Mouse (Mus musculus) heart, postnatal 0 days (tissue): Measurements from ENCODE around the gene Med10. TPM values are rescaled to one million over a fixed set of nuclear protein-coding genes. Genes with fewer than 3 reads are reported as not detected.
A peak's percentile ranks its signal among the peaks of the same experiment; 100 is the strongest.

Source experiments
- ATAC-seq: fragments of 200-750 bp; cut with Nextera tagmentation; 2 replicates; pipeline ENCODE4 v1.8.0; 2017; ENCODE audit warnings: low read depth, moderate number of reproducible peaks, moderate library complexity; ENCODE audit not compliant: insufficient read depth
- DNase-seq: peaks from one replicate; pipeline ENCODE4 v3.0.0-alpha.2; 2016; ENCODE audit warnings: low spot score
- H3K27ac ChIP-seq: fragments of 300-500 bp; sonication (generic); 2 replicates; pipeline ENCODE4 v1.5.1; 2014; ENCODE audit warnings: low read depth, mild to moderate bottlenecking
- H3K27me3 ChIP-seq: fragments of 300-500 bp; sonication (generic); 2 replicates; pipeline ENCODE4 v1.6.1; 2014; ENCODE audit warnings: low read length, mixed read lengths; ENCODE audit not compliant: control insufficient read depth, insufficient read depth
- H3K36me3 ChIP-seq: fragments of 300-500 bp; sonication (generic); replicated peaks from 2 replicates; pipeline ENCODE4 v1.6.1; 2014; ENCODE audit warnings: low read length, mixed read lengths; ENCODE audit not compliant: control insufficient read depth, insufficient read depth
- H3K4me1 ChIP-seq: fragments of 300-500 bp; sonication (generic); 2 replicates; pipeline ENCODE4 v1.6.1; 2014; ENCODE audit warnings: antibody characterized with exemption; ENCODE audit not compliant: control insufficient read depth, insufficient read depth
- H3K4me2 ChIP-seq: fragments of 300-500 bp; sonication (generic); 2 replicates; pipeline ENCODE4 v1.6.1; 2014; ENCODE audit warnings: low read depth, mild to moderate bottlenecking, low read length, moderate library complexity
- H3K4me3 ChIP-seq: fragments of 300-500 bp; sonication (generic); 2 replicates; pipeline ENCODE4 v1.5.1; 2014; ENCODE audit warnings: low read depth, low read length
- H3K9ac ChIP-seq: fragments of 300-500 bp; sonication (generic); replicated peaks from 2 replicates; pipeline ENCODE4 v1.6.1; 2014; ENCODE audit warnings: low read depth, low read length, mixed read lengths
- H3K9me3 ChIP-seq: fragments of 300-500 bp; sonication (generic); replicated peaks from 2 replicates; pipeline ENCODE4 v1.6.1; 2016; ENCODE audit warnings: low read length; ENCODE audit not compliant: control insufficient read depth
- CTCF ChIP-seq: IDR thresholded peaks from 2 replicates; pipeline ENCODE4 v1.5.1; 2016; ENCODE audit warnings: antibody characterized with exemption, control low read depth, low read depth
- EP300 ChIP-seq: IDR thresholded peaks from 2 replicates; pipeline ENCODE4 v1.6.1; 2016; ENCODE audit warnings: antibody characterized with exemption, low read depth
- WGBS: fragments of 180-500 bp; shearing (Covaris S2); extraction: QIAGEN DNeasy Blood & Tissue Kit; methylation state at CpG from one replicate; pipeline ENCODE4 v1.1.7; 2014; 5-methylcytosine and 5-hydroxymethylcytosine counted together
- polyA plus RNA-seq: library from polyadenylated mRNA; unstranded; fragments of >200 nt; fragmentation: Nextera tagmentation; extraction: Ambion mirVana; gene quantifications from 2 replicates; pipeline ENCODE4 v1.2.1, GENCODE M21; 2015
- total RNA-seq: library from RNA; depleted of rRNA; stranded (reverse); fragments of >200 nt; gene quantifications from 2 replicates; pipeline ENCODE4 v1.2.3, GENCODE M21; 2014; ENCODE audit warnings: low replicate concordance

The Med10 gene
- total and polyA plus RNA-seq, 2 experiments from 2014 or later = 60.2 to 101 TPM

GRCm38 (mm10) chr13:69792541-69793009 lies 9.6 kb upstream of the Med10 start:
- no peak for DNase-seq
- Histone ChIP-seq H3K27me3 (no peaks in the 10 kb centered on the region), H3K4me2 (no peak overlapping the region), H3K9ac (no peak overlapping the region), H3K36me3 (no peaks in the 10 kb centered on the region), H3K4me3 (no peak overlapping the region), H3K9me3 (no peaks in the 10 kb centered on the region), H3K27ac (no peak overlapping the region), H3K4me1 (no peaks in the 10 kb centered on the region)
- no peak for TF ChIP-seq EP300
- TF ChIP-seq CTCF = no peak
- ATAC-seq = no peak
- WGBS = 63% methylated on average over 12 of the region's 12 CpGs

GRCm38 (mm10) chr13:69794808-69795207 lies 7.4 kb upstream of the Med10 start:
- 52% methylated on average over 7 of the region's 7 CpGs for WGBS

GRCm38 (mm10) chr13:69809681-69810611 lies 7.8 kb downstream of the Med10 start:
- Histone ChIP-seq H3K9me3 (no peaks in the 10 kb centered on the region), H3K36me3 (peaks cover 29% of the 10 kb centered on the region), H3K4me2 (peak overlapping the region; percentile 88), H3K4me3 (peak overlapping the region; percentile 73), H3K9ac (peak overlapping the region; percentile 72), H3K27ac (peak overlapping the region; percentile 11; the same call in 1 of the 2 replicates), H3K27me3 (no peaks in the 10 kb centered on the region), H3K4me1 (peaks cover 13% of the 10 kb centered on the region)
- DNase-seq (peak; percentile 63), ATAC-seq (peak; percentile 97)
- TF ChIP-seq CTCF (no peak), EP300 (no peak)
- 1% methylated on average over 55 of the region's 55 CpGs for WGBS

More at GRCm38 (mm10) chr13:69794808-69795207, 7.4 kb upstream of the Med10 start:
- Histone ChIP-seq H3K27ac (no peak overlapping the region), H3K4me1 (no peaks in the 10 kb centered on the region), H3K9ac (no peak overlapping the region), H3K9me3 (no peaks in the 10 kb centered on the region), H3K4me2 (no peak overlapping the region), H3K27me3 (no peaks in the 10 kb centered on the region), H3K36me3 (no peaks in the 10 kb centered on the region), H3K4me3 (no peak overlapping the region)
- DNase-seq (no peak), ATAC-seq (no peak)
- TF ChIP-seq CTCF (no peak), EP300 (no peak)

GRCm38 (mm10) chr13:69810936-69811680 lies 8.9 kb downstream of the Med10 start:
- ATAC-seq = no peak
- TF ChIP-seq CTCF (no peak), EP300 (no peak)
- H3K4me3 ChIP-seq = peak overlapping the region; percentile 73
- WGBS = 54% methylated on average over 14 of the region's 14 CpGs
- peak overlapping the region; percentile 8 for H3K27ac ChIP-seq
- H3K27me3 ChIP-seq = no peaks in the 10 kb centered on the region
- no peaks in the 10 kb centered on the region for H3K9me3 ChIP-seq
- H3K9ac ChIP-seq = peak overlapping the region; percentile 72
- H3K36me3 ChIP-seq = peaks cover 39% of the 10 kb centered on the region
- H3K4me2 ChIP-seq = peak overlapping the region; percentile 88
- peaks cover 13% of the 10 kb centered on the region for H3K4me1 ChIP-seq
- DNase-seq = no peak

- H3K4me2 ChIP-seq = no peak overlapping the region
- peaks cover 53% of the 10 kb centered on the region for H3K36me3 ChIP-seq
- no peak overlapping the region for H3K4me3 ChIP-seq
- H3K4me1 ChIP-seq = peaks cover 13% of the 10 kb centered on the region
- 81% methylated on average over 5 of the region's 5 CpGs for WGBS
- H3K27me3 ChIP-seq = no peaks in the 10 kb centered on the region
- H3K27ac ChIP-seq = no peak overlapping the region
- H3K9ac ChIP-seq = no peak overlapping the region
- no peaks in the 10 kb centered on the region for H3K9me3 ChIP-seq
- TF ChIP-seq EP300 = no peak
- no peak for TF ChIP-seq CTCF
- DNase-seq = no peak
- ATAC-seq = no peak
Measured at GRCm38 (mm10) chr13:69813870-69814269, 11.7 kb downstream of the Med10 start.
